Mouse (Mus musculus): Measurements from ENCODE around the gene Cdk14.

Gene Cdk14

GRCm38 (mm10) chr5:4861141-4861540 lies 559.0 kb downstream of the Cdk14 start:
- no peak for DNase-seq (ENCODE audit: low spot score in 2 of 2)

- no peak for DNase-seq (ENCODE audit: low spot score in 2 of 2)
Observed at GRCm38 (mm10) chr5:4858032-4858641, 562.0 kb downstream of the Cdk14 start.

- DNase-seq (ENCODE audit: low spot score in 2 of 2) = no peak
Observed at GRCm38 (mm10) chr5:4853503-4853902, 566.6 kb downstream of the Cdk14 start.

GRCm38 (mm10) chr5:4852711-4853320 lies 567.3 kb downstream of the Cdk14 start:
- no peak for DNase-seq (ENCODE audit: low spot score in 2 of 2)

- DNase-seq (ENCODE audit: low spot score in 2 of 2) = no peak
Observed at GRCm38 (mm10) chr5:4851934-4852710, 568.0 kb downstream of the Cdk14 start.

GRCm38 (mm10) chr5:4851245-4851933 lies 568.7 kb downstream of the Cdk14 start:
- DNase-seq (ENCODE audit: low spot score in 2 of 2) = no peak

GRCm38 (mm10) chr5:4834819-4835480 lies 585.2 kb downstream of the Cdk14 start:
- no peak for DNase-seq (ENCODE audit: low spot score in 2 of 2)

GRCm38 (mm10) chr5:4833940-4834339 lies 586.2 kb downstream of the Cdk14 start:
- DNase-seq (ENCODE audit: low spot score in 2 of 2) = no peak

GRCm38 (mm10) chr5:4826886-4827285 lies 593.2 kb downstream of the Cdk14 start:
- DNase-seq (ENCODE audit: low spot score in 2 of 2) = no peak

GRCm38 (mm10) chr5:4825951-4826350 lies 594.2 kb downstream of the Cdk14 start:
- no peak for DNase-seq (ENCODE audit: low spot score in 2 of 2)

- DNase-seq (ENCODE audit: low spot score in 2 of 2) = no peak
Observed at GRCm38 (mm10) chr5:4825076-4825475, 595.0 kb downstream of the Cdk14 start.

- DNase-seq (ENCODE audit: low spot score in 2 of 2) = no peak
Observed at GRCm38 (mm10) chr5:4824171-4824570, 595.9 kb downstream of the Cdk14 start.

GRCm38 (mm10) chr5:4822041-4822440 lies 598.1 kb downstream of the Cdk14 start:
- no peak for DNase-seq (ENCODE audit: low spot score in 2 of 2)

GRCm38 (mm10) chr5:4821368-4821771 lies 598.7 kb downstream of the Cdk14 start:
- no peak for DNase-seq (ENCODE audit: low spot score in 2 of 2)

GRCm38 (mm10) chr5:4816981-4817380 lies 603.1 kb downstream of the Cdk14 start:
- DNase-seq (ENCODE audit: low spot score in 2 of 2) = no peak

- DNase-seq (ENCODE audit: low spot score in 2 of 2) = no peak
Observed at GRCm38 (mm10) chr5:4814465-4815204, 605.5 kb downstream of the Cdk14 start.

GRCm38 (mm10) chr5:4813357-4813756 lies 606.8 kb downstream of the Cdk14 start:
- no peak for DNase-seq (ENCODE audit: low spot score in 2 of 2)

GRCm38 (mm10) chr5:4812036-4812729 lies 607.9 kb downstream of the Cdk14 start:
- no peak for DNase-seq (ENCODE audit: low spot score in 2 of 2)

GRCm38 (mm10) chr5:4805228-4805627 lies 614.9 kb downstream of the Cdk14 start:
- DNase-seq (ENCODE audit: low spot score in 2 of 2) = no peak

- DNase-seq (ENCODE audit: low spot score in 2 of 2) = no peak
Observed at GRCm38 (mm10) chr5:4803708-4804107, 616.4 kb downstream of the Cdk14 start.

GRCm38 (mm10) chr5:4801971-4802370 lies 618.1 kb downstream of the Cdk14 start:
- no peak for DNase-seq (ENCODE audit: low spot score in 2 of 2)
